Mouse (Mus musculus) lung, adult 2 months (tissue): ENCODE data around the gene Gldc.

ENCODE experiments used
- CTCF ChIP-seq: fragments of 200-500 bp; IDR thresholded peaks from 2 replicates; pipeline ENCODE4 v1.5.1; 2011; ENCODE audit warnings: mild to moderate bottlenecking, low read length, control low read depth; ENCODE audit not compliant: insufficient read depth
- POLR2A ChIP-seq: fragments of 200-500 bp; IDR thresholded peaks from 2 replicates; pipeline ENCODE4 v1.6.1; 2011; ENCODE audit warnings: low read depth, mild to moderate bottlenecking, control low read depth, low read length, borderline replicate concordance; ENCODE audit errors: extremely low read depth

- TF ChIP-seq CTCF (no peak), POLR2A (no peak)
Measured at GRCm38 (mm10) chr19:30096186-30096585, 79.0 kb downstream of the Gldc start.
